Mouse (Mus musculus): ENCODE measurements around the gene Btnl10. TPM values are rescaled to one million over a fixed set of nuclear protein-coding genes. Genes with fewer than 3 reads are reported as not detected.

Gene Btnl10
- polyA plus RNA-seq, 1 experiment from 2014 or later = not detected

- Histone ChIP-seq H3K4me3 (ENCODE audit: low read depth, low read length) (peak within 1 kb of the TSS; percentile 83), H3K4me1 (ENCODE audit: control insufficient read depth, insufficient read depth, low read length) (peaks cover 38% of the 10 kb centered on the region)
- under 1% methylated on average over 49 of the region's 49 CpGs for WGBS
These were observed 36.9 kb downstream of the Btnl10 start, which contains the start of the genes Hist3h2a and Trim17 for GRCm38 (mm10) chr11:58954420-58955142. Gene Hist3h2a, plus strand, starts transcription at chr11:58954685. Gene Trim17, plus strand, starts transcription at chr11:58954685.

GRCm38 (mm10) chr11:58955143-58955867 lies 37.6 kb downstream of the Btnl10 start:
- ATAC-seq (ENCODE audit: low read depth) = no peak
- Histone ChIP-seq H3K4me2 (ENCODE audit: low read depth, low read length) (peak overlapping the region; percentile 73), H3K36me3 (ENCODE audit: control insufficient read depth, insufficient read depth, low read length) (no peaks in the 10 kb centered on the region), H3K27me3 (ENCODE audit: control insufficient read depth, insufficient read depth, low read length) (no peaks in the 10 kb centered on the region), H3K9me3 (ENCODE audit: control insufficient read depth, low read length) (no peaks in the 10 kb centered on the region), H3K27ac (ENCODE audit: low read depth, low read length) (peak overlapping the region; percentile 100), H3K4me3 (ENCODE audit: low read depth, low read length) (peak overlapping the region; percentile 83), H3K9ac (replicated peaks; ENCODE audit: low read depth, low read length) (peak overlapping the region; percentile 91), H3K4me1 (ENCODE audit: control insufficient read depth, insufficient read depth, low read length) (peaks cover 40% of the 10 kb centered on the region)
- under 1% methylated on average over 20 of the region's 20 CpGs for WGBS

More at GRCm38 (mm10) chr11:58954420-58955142, 36.9 kb downstream of the Btnl10 start, which contains the start of the genes Hist3h2a and Trim17:
- Histone ChIP-seq H3K9me3 (ENCODE audit: control insufficient read depth, low read length) (no peaks in the 10 kb centered on the region), H3K4me2 (ENCODE audit: low read depth, low read length) (peak within 1 kb of the TSS; percentile 84), H3K27ac (ENCODE audit: low read depth, low read length) (peak within 1 kb of the TSS; percentile 100), H3K27me3 (ENCODE audit: control insufficient read depth, insufficient read depth, low read length) (no peaks in the 10 kb centered on the region), H3K9ac (replicated peaks; ENCODE audit: low read depth, low read length) (peak within 1 kb of the TSS; percentile 96), H3K36me3 (ENCODE audit: control insufficient read depth, insufficient read depth, low read length) (no peaks in the 10 kb centered on the region)
- peak; percentile 90 for ATAC-seq (ENCODE audit: low read depth)

GRCm38 (mm10) chr11:58955868-58956257 lies 38.2 kb downstream of the Btnl10 start:
- H3K36me3 ChIP-seq (ENCODE audit: control insufficient read depth, insufficient read depth, low read length) = no peaks in the 10 kb centered on the region
- no peak for ATAC-seq (ENCODE audit: low read depth)
- peak overlapping the region; percentile 73 for H3K4me2 ChIP-seq (ENCODE audit: low read depth, low read length)
- H3K4me1 ChIP-seq (ENCODE audit: control insufficient read depth, insufficient read depth, low read length) = peaks cover 38% of the 10 kb centered on the region
- peak overlapping the region; percentile 91 for H3K9ac ChIP-seq (replicated peaks; ENCODE audit: low read depth, low read length)
- H3K27ac ChIP-seq (ENCODE audit: low read depth, low read length) = peak overlapping the region; percentile 100
- no peaks in the 10 kb centered on the region for H3K27me3 ChIP-seq (ENCODE audit: control insufficient read depth, insufficient read depth, low read length)
- peak overlapping the region; percentile 83 for H3K4me3 ChIP-seq (ENCODE audit: low read depth, low read length)
- 20% methylated on average over 8 of the region's 8 CpGs for WGBS
- no peaks in the 10 kb centered on the region for H3K9me3 ChIP-seq (ENCODE audit: control insufficient read depth, low read length)

GRCm38 (mm10) chr11:58957226-58957914 lies 39.7 kb downstream of the Btnl10 start:
- Histone ChIP-seq H3K9ac (replicated peaks; ENCODE audit: low read depth, low read length) (peak overlapping the region; percentile 91; the same call in 1 of the 2 replicates), H3K9me3 (ENCODE audit: control insufficient read depth, low read length) (no peaks in the 10 kb centered on the region), H3K27ac (ENCODE audit: low read depth, low read length) (no peak overlapping the region), H3K4me2 (ENCODE audit: low read depth, low read length) (peak overlapping the region; percentile 73), H3K36me3 (ENCODE audit: control insufficient read depth, insufficient read depth, low read length) (no peaks in the 10 kb centered on the region), H3K4me3 (ENCODE audit: low read depth, low read length) (peak overlapping the region; percentile 83), H3K27me3 (ENCODE audit: control insufficient read depth, insufficient read depth, low read length) (no peaks in the 10 kb centered on the region), H3K4me1 (ENCODE audit: control insufficient read depth, insufficient read depth, low read length) (peaks cover 27% of the 10 kb centered on the region)
- ATAC-seq (ENCODE audit: low read depth) = no peak
- WGBS = 81% methylated on average over 5 of the region's 5 CpGs

- no peak overlapping the region for H3K27ac ChIP-seq (ENCODE audit: low read depth, low read length)
- H3K27me3 ChIP-seq (ENCODE audit: control insufficient read depth, insufficient read depth, low read length) = no peaks in the 10 kb centered on the region
- peak overlapping the region; percentile 14; the same call in 1 of the 2 replicates for H3K4me2 ChIP-seq (ENCODE audit: low read depth, low read length)
- H3K4me1 ChIP-seq (ENCODE audit: control insufficient read depth, insufficient read depth, low read length) = peaks cover 22% of the 10 kb centered on the region
- no peak overlapping the region for H3K9ac ChIP-seq (replicated peaks; ENCODE audit: low read depth, low read length)
- H3K9me3 ChIP-seq (ENCODE audit: control insufficient read depth, low read length) = no peaks in the 10 kb centered on the region
- no peak overlapping the region for H3K4me3 ChIP-seq (ENCODE audit: low read depth, low read length)
- H3K36me3 ChIP-seq (ENCODE audit: control insufficient read depth, insufficient read depth, low read length) = no peaks in the 10 kb centered on the region
- 80% methylated on average over 6 of the region's 6 CpGs for WGBS
- ATAC-seq (ENCODE audit: low read depth) = no peak
These were observed 40.8 kb downstream of the Btnl10 start for GRCm38 (mm10) chr11:58958536-58958935.

GRCm38 (mm10) chr11:58959186-58959825 lies 41.6 kb downstream of the Btnl10 start:
- peak overlapping the region; percentile 79; the same call in 1 of the 2 replicates for H3K27ac ChIP-seq (ENCODE audit: low read depth, low read length)
- H3K4me3 ChIP-seq (ENCODE audit: low read depth, low read length) = peak overlapping the region; percentile 45
- peaks cover 22% of the 10 kb centered on the region for H3K4me1 ChIP-seq (ENCODE audit: control insufficient read depth, insufficient read depth, low read length)
- H3K9ac ChIP-seq (replicated peaks; ENCODE audit: low read depth, low read length) = peak overlapping the region; percentile 58
- no peak for ATAC-seq (ENCODE audit: low read depth)
- H3K9me3 ChIP-seq (ENCODE audit: control insufficient read depth, low read length) = no peaks in the 10 kb centered on the region
- WGBS = 32% methylated on average over 15 of the region's 15 CpGs
- H3K36me3 ChIP-seq (ENCODE audit: control insufficient read depth, insufficient read depth, low read length) = no peaks in the 10 kb centered on the region
- H3K27me3 ChIP-seq (ENCODE audit: control insufficient read depth, insufficient read depth, low read length) = no peaks in the 10 kb centered on the region
- peak overlapping the region; percentile 79 for H3K4me2 ChIP-seq (ENCODE audit: low read depth, low read length)

GRCm38 (mm10) chr11:58959921-58960465 lies 42.3 kb downstream of the Btnl10 start:
- peak overlapping the region; percentile 79 for H3K27ac ChIP-seq (ENCODE audit: low read depth, low read length)
- H3K36me3 ChIP-seq (ENCODE audit: control insufficient read depth, insufficient read depth, low read length) = no peaks in the 10 kb centered on the region
- H3K9me3 ChIP-seq (ENCODE audit: control insufficient read depth, low read length) = no peaks in the 10 kb centered on the region
- WGBS = 2% methylated on average over 40 of the region's 40 CpGs
- H3K27me3 ChIP-seq (ENCODE audit: control insufficient read depth, insufficient read depth, low read length) = no peaks in the 10 kb centered on the region
- peaks cover 22% of the 10 kb centered on the region for H3K4me1 ChIP-seq (ENCODE audit: control insufficient read depth, insufficient read depth, low read length)
- peak; percentile 84 for ATAC-seq (ENCODE audit: low read depth)
- H3K9ac ChIP-seq (replicated peaks; ENCODE audit: low read depth, low read length) = peak overlapping the region; percentile 58
- H3K4me3 ChIP-seq (ENCODE audit: low read depth, low read length) = peak overlapping the region; percentile 45
- H3K4me2 ChIP-seq (ENCODE audit: low read depth, low read length) = peak overlapping the region; percentile 79
